Mouse (Mus musculus): Measurements from ENCODE around the gene Senp7.

DNA sequence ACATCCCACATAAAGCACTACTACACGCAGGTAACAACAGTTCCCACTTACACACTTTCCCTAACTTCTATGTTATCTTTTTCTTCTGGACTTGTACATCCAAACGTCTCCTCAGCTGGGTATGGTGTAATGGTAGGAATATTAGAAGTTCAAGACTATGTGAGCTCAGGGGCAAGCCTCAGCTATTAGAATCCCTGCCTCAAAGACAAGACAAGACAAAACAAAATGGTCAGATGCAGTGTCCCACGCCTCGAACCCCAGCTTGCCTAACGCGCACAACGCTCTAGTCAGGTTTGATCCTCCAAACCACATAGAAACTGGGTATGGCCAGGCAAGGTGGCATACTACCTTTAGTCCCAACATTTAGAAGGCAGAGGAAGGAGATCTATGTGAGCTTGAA is 28.5 kb upstream of the Senp7 start:
- no peak for TF ChIP-seq CTCF (IDR thresholded peaks at IDR 0.05; ENCODE audit: borderline replicate concordance, extremely low read depth, insufficient read depth, insufficient read length)
- TF ChIP-seq POLR2A (IDR thresholded peaks at IDR 0.05; ENCODE audit: borderline replicate concordance, extremely low read depth, insufficient read depth, insufficient read length, poor library complexity, severe bottlenecking): no peak

All from brain, embryonic 14.5 days (tissue).